Mouse (Mus musculus): Measurements from ENCODE around the gene Nebl.

Nebl gene

GRCm38 (mm10) chr2:17730957-17731830 is at the start of gene Nebl:
Gene Nebl, minus strand, starts transcription at chr2:17731464.
- no peak for DNase-seq (ENCODE audit: low spot score)

GRCm38 (mm10) chr2:17770246-17770825 is 39.1 kb upstream of the Nebl start:
- DNase-seq (ENCODE audit: low spot score) = no peak

GRCm38 (mm10) chr2:17769242-17769755 is 38.0 kb upstream of the Nebl start:
- DNase-seq (ENCODE audit: low spot score) = no peak

- no peak for DNase-seq (ENCODE audit: low spot score)
Measured at GRCm38 (mm10) chr2:17756271-17756670, 25.0 kb upstream of the Nebl start.

- no peak for DNase-seq (ENCODE audit: low spot score)
Measured at GRCm38 (mm10) chr2:17742051-17742763, 10.9 kb upstream of the Nebl start.

GRCm38 (mm10) chr2:17741555-17741954 is 10.3 kb upstream of the Nebl start:
- DNase-seq (ENCODE audit: low spot score) = no peak

- DNase-seq (ENCODE audit: low spot score) = no peak
Measured at GRCm38 (mm10) chr2:17740454-17740853, 9.2 kb upstream of the Nebl start.

GRCm38 (mm10) chr2:17732210-17732609 is 946 bp upstream of the Nebl start:
- no peak for DNase-seq (ENCODE audit: low spot score)

- no peak for DNase-seq (ENCODE audit: low spot score)
Measured at GRCm38 (mm10) chr2:17731831-17732200, 552 bp upstream of the Nebl start.

- no peak for DNase-seq (ENCODE audit: low spot score)
Measured at GRCm38 (mm10) chr2:17730648-17730956, 662 bp downstream of the Nebl start.

GRCm38 (mm10) chr2:17729770-17730647 is 1.3 kb downstream of the Nebl start:
- no peak for DNase-seq (ENCODE audit: low spot score)

GRCm38 (mm10) chr2:17724405-17724804 is 6.9 kb downstream of the Nebl start:
- DNase-seq (ENCODE audit: low spot score) = no peak

- peak; percentile 24 for DNase-seq (ENCODE audit: low spot score)
Measured at GRCm38 (mm10) chr2:17723268-17724019, 7.8 kb downstream of the Nebl start.

GRCm38 (mm10) chr2:17721177-17721715 is 10.0 kb downstream of the Nebl start:
- no peak for DNase-seq (ENCODE audit: low spot score)

GRCm38 (mm10) chr2:17718281-17718680 is 13.0 kb downstream of the Nebl start:
- no peak for DNase-seq (ENCODE audit: low spot score)

- no peak for DNase-seq (ENCODE audit: low spot score)
Measured at GRCm38 (mm10) chr2:17717200-17717599, 14.1 kb downstream of the Nebl start.

- no peak for DNase-seq (ENCODE audit: low spot score)
Measured at GRCm38 (mm10) chr2:17715149-17715767, 16.0 kb downstream of the Nebl start.

- no peak for DNase-seq (ENCODE audit: low spot score)
Measured at GRCm38 (mm10) chr2:17714661-17715060, 16.6 kb downstream of the Nebl start.

- no peak for DNase-seq (ENCODE audit: low spot score)
Measured at GRCm38 (mm10) chr2:17714124-17714523, 17.1 kb downstream of the Nebl start.

- DNase-seq (ENCODE audit: low spot score) = no peak
Measured at GRCm38 (mm10) chr2:17711216-17711615, 20.0 kb downstream of the Nebl start.

Measured in testis, postnatal 14 days (tissue).